Mouse (Mus musculus) ovary, adult 10 weeks (tissue): ENCODE data around the gene Pdk1. TPM values are rescaled to one million over a fixed set of nuclear protein-coding genes. Genes with fewer than 3 reads are reported as not detected.

Experiments used
- polyA plus RNA-seq: library from polyadenylated mRNA; stranded (reverse); fragments of 350-450 nt; fragmentation: Illumina TruSeq; extraction: RNeasy Lipid Tissue Mini Kit (QIAGEN cat#74804); gene quantifications from one replicate; pipeline ENCODE4 v1.2.3, GENCODE M21; 2014

The Pdk1 gene
- 50.3 TPM for polyA plus RNA-seq

GRCm38 (mm10) chr2:71872801-71873443, at the start of gene Pdk1:
Pdk1 (plus strand) TSS chr2:71873224.

Other genes starting within 250 kb of the Pdk1 start
- 156 TPM for gene Itga6, start 127.6 kb upstream of the Pdk1 start, polyA plus RNA-seq
- 63.7 TPM for gene Rapgef4, start 108.0 kb downstream of the Pdk1 start, polyA plus RNA-seq